Mouse (Mus musculus): Measurements from ENCODE around the gene Phf21a. TPM values are rescaled to one million over a fixed set of nuclear protein-coding genes. Genes with fewer than 3 reads are reported as not detected.
"Not testable (repeated sequence)": the region's sequence is repeated elsewhere in the genome, so short reads cannot be mapped to it uniquely, and the experiment has no call there.

The Phf21a gene
- total RNA-seq, 2 experiments from 2014 or later = 54.6 to 82.5 TPM

- no peak for DNase-seq
Measured at GRCm38 (mm10) chr2:92082196-92082595, 10.7 kb upstream of the Phf21a start.

GRCm38 (mm10) chr2:92085721-92086120 lies 7.2 kb upstream of the Phf21a start:
- no peak for DNase-seq

GRCm38 (mm10) chr2:92087065-92087464 lies 5.9 kb upstream of the Phf21a start:
- DNase-seq = no peak

- no peak for DNase-seq
Measured at GRCm38 (mm10) chr2:92089782-92090181, 3.1 kb upstream of the Phf21a start.

- DNase-seq = not testable (repeated sequence)
Measured at GRCm38 (mm10) chr2:92093503-92093902, 586 bp downstream of the Phf21a start.

- no peak for DNase-seq
Measured at GRCm38 (mm10) chr2:92094078-92094477, 1.2 kb downstream of the Phf21a start.

GRCm38 (mm10) chr2:92100768-92101167 lies 7.9 kb downstream of the Phf21a start:
- no peak for DNase-seq

- DNase-seq = no peak
Measured at GRCm38 (mm10) chr2:92124523-92124922, 31.6 kb downstream of the Phf21a start.

- DNase-seq = no peak
Measured at GRCm38 (mm10) chr2:92125330-92125729, 32.4 kb downstream of the Phf21a start.

- no peak for DNase-seq
Measured at GRCm38 (mm10) chr2:92130071-92130470, 37.2 kb downstream of the Phf21a start.

- peak; percentile 15 for DNase-seq
Measured at GRCm38 (mm10) chr2:92138736-92139135, 45.8 kb downstream of the Phf21a start.

- DNase-seq = no peak
Measured at GRCm38 (mm10) chr2:92139365-92139764, 46.4 kb downstream of the Phf21a start.

GRCm38 (mm10) chr2:92140383-92140782 lies 47.5 kb downstream of the Phf21a start:
- DNase-seq = no peak

- DNase-seq = no peak
Measured at GRCm38 (mm10) chr2:92141073-92141472, 48.2 kb downstream of the Phf21a start.

GRCm38 (mm10) chr2:92143932-92144331 lies 51.0 kb downstream of the Phf21a start:
- no peak for DNase-seq

GRCm38 (mm10) chr2:92147925-92148750 lies 55.2 kb downstream of the Phf21a start:
- not testable (repeated sequence) for DNase-seq

GRCm38 (mm10) chr2:92164291-92164690 lies 71.4 kb downstream of the Phf21a start:
- DNase-seq = peak; percentile 46

- DNase-seq = no peak
Measured at GRCm38 (mm10) chr2:92166950-92167349, 74.0 kb downstream of the Phf21a start.

- DNase-seq = no peak
Measured at GRCm38 (mm10) chr2:92171046-92171643, 78.2 kb downstream of the Phf21a start.

- no peak for DNase-seq
Measured at GRCm38 (mm10) chr2:92172300-92172699, 79.4 kb downstream of the Phf21a start.

GRCm38 (mm10) chr2:92173186-92173585 lies 80.3 kb downstream of the Phf21a start:
- no peak for DNase-seq

GRCm38 (mm10) chr2:92174265-92174664 lies 81.3 kb downstream of the Phf21a start:
- no peak for DNase-seq

GRCm38 (mm10) chr2:92175002-92175401 lies 82.1 kb downstream of the Phf21a start:
- no peak for DNase-seq

- no peak for DNase-seq
Measured at GRCm38 (mm10) chr2:92176292-92176691, 83.4 kb downstream of the Phf21a start.

Data from adrenal gland, postnatal 10 days (tissue).